Mouse (Mus musculus) megakaryocyte, embryonic 14.5 days (primary cell): ENCODE results near the gene Per2.

Source experiments
- FLI1 ChIP-seq: IDR thresholded peaks from 2 replicates; pipeline ENCODE4 v1.6.1; 2012; ENCODE audit warnings: low read length, inconsistent platforms, mixed read lengths
- GATA1 ChIP-seq: IDR thresholded peaks from 3 replicates; pipeline ENCODE4 v1.6.1; 2012; ENCODE audit warnings: mixed read lengths, low read length, inconsistent platforms, borderline replicate concordance

DNA sequence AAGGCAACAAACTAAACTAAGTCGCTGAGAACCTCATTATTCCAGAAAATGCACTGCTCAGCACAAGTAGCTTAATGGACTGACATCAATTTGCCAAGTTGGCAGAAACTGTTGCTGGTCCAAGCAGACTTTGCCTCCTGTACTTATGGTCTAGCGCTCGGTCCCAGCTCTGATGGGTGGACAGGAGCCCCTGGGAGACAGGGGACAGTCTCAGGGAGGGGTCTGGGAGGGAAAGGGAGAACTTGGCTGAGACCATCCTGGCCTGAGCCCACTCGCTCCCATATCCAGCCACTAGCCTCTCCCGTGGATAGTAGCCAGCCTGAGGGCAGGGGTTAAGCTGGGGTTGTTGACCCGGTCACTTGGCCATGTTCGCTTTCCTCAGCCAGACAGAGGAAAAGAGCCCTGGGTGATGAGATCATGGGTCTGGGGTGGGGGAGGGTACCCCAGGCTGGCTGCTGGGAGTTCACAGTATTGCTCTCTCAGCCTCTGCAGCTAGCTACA, 3.4 kb downstream of the Per2 start:
- TF ChIP-seq GATA1 = no peak
- TF ChIP-seq FLI1 = no peak
